Mouse (Mus musculus): Measurements from ENCODE around the gene Oxa1l. TPM values are rescaled to one million over a fixed set of nuclear protein-coding genes. Genes with fewer than 3 reads are reported as not detected.
A peak's percentile ranks its signal among the peaks of the same experiment; 100 is the strongest.

Oxa1l gene
- polyA plus RNA-seq, 1 experiment: 68.6 TPM

DNA sequence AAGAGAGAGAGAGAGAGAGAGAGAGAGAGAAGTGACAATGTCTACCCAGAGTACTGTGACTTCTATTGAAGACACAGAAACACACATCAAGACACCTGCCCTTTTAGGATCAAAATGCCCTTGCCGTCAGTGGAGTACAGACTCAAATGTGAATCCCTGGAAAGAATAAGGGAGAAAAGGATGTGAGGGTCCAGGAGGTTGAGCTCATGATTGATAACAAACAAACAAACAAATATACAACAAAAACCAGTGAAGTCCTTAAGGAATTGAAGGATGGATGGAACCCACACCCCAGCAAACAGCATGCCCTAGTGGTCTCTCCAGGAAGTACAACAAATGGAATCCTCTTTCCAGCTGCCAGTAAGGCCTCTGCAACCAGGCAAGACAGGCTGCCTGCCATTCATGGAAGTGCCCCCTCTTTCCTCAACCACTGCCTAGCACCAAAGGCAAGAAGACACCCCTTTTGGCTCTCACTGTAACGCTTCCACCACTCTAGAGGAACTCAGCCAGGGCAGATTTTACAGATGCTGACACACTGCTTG lies 52.1 kb downstream of the Oxa1l start:
- Histone ChIP-seq H3ac (ENCODE audit: control insufficient read depth, insufficient read length) (no peak overlapping the region), H3K4me3 (no peak overlapping the region), H3K4me2 (ENCODE audit: low read depth) (no peak overlapping the region), H3K27me3 (ENCODE audit: control insufficient read depth, insufficient read depth, insufficient read length) (no peaks in the 10 kb centered on the region), H3K79me2 (ENCODE audit: control insufficient read depth, insufficient read depth) (no peaks in the 10 kb centered on the region), H3K36me3 (ENCODE audit: control insufficient read depth, insufficient read depth) (no peaks in the 10 kb centered on the region)
- TF ChIP-seq MAX (IDR thresholded peaks at IDR 0.05; ENCODE audit: low read depth) (no peak), MYOG (IDR thresholded peaks at IDR 0.05; ENCODE audit: control insufficient read depth in 1 of 3, insufficient read depth in 1 of 3, insufficient read length in 2 of 3, low read depth in 2 of 3) (no peak), SRF (IDR thresholded peaks at IDR 0.05; ENCODE audit: control insufficient read depth, insufficient read length, low read depth) (no peak), CEBPB (IDR thresholded peaks at IDR 0.05; ENCODE audit: insufficient read depth, poor library complexity, severe bottlenecking) (no peak), E2F4 (IDR thresholded peaks at IDR 0.05; ENCODE audit: insufficient read depth) (no peak), REST (IDR thresholded peaks at IDR 0.05; ENCODE audit: insufficient read depth, insufficient read length) (no peak), MYOD1 (IDR thresholded peaks at IDR 0.05; ENCODE audit: control insufficient read depth in 1 of 3, insufficient read length in 2 of 3, low read depth in 2 of 3) (no peak), USF1 (IDR thresholded peaks at IDR 0.05; ENCODE audit: low read depth) (no peak), POLR2AphosphoS2 (IDR thresholded peaks at IDR 0.05; ENCODE audit: insufficient read length, low read depth) (no peak), TCF12 (IDR thresholded peaks at IDR 0.05; ENCODE audit: insufficient read depth, poor library complexity, severe bottlenecking) (no peak), POLR2A (IDR thresholded peaks at IDR 0.05; ENCODE audit: insufficient read length, low read depth) (no peak), TCF3 (IDR thresholded peaks at IDR 0.05; ENCODE audit: insufficient read length, low read depth) (no peak)

GRCm38 (mm10) chr14:54413877-54414700 lies 53.5 kb downstream of the Oxa1l start:
- H3ac ChIP-seq (ENCODE audit: control insufficient read depth, insufficient read length): no peak overlapping the region
- no peaks in the 10 kb centered on the region for H3K36me3 ChIP-seq (ENCODE audit: control insufficient read depth, insufficient read depth)
- peak overlapping the region; percentile 14 for H3K4me2 ChIP-seq (ENCODE audit: low read depth)
- peak in 1 of 3 experiments; percentile 13 for TF ChIP-seq MYOG (IDR thresholded peaks at IDR 0.05; ENCODE audit: control insufficient read depth in 1 of 3, insufficient read depth in 1 of 3, insufficient read length in 2 of 3, low read depth in 2 of 3)
- peak in 1 of 3 experiments; percentile 34 for TF ChIP-seq MYOD1 (IDR thresholded peaks at IDR 0.05; ENCODE audit: control insufficient read depth in 1 of 3, insufficient read length in 2 of 3, low read depth in 2 of 3)
- no peak for TF ChIP-seq MAX (IDR thresholded peaks at IDR 0.05; ENCODE audit: low read depth)
- no peaks in the 10 kb centered on the region for H3K27me3 ChIP-seq (ENCODE audit: control insufficient read depth, insufficient read depth, insufficient read length)
- no peaks in the 10 kb centered on the region for H3K79me2 ChIP-seq (ENCODE audit: control insufficient read depth, insufficient read depth)
- no peak overlapping the region for H3K4me3 ChIP-seq

GRCm38 (mm10) chr14:54415241-54416020 lies 54.8 kb downstream of the Oxa1l start:
- Histone ChIP-seq H3ac (ENCODE audit: control insufficient read depth, insufficient read length) (no peak overlapping the region), H3K4me2 (ENCODE audit: low read depth) (no peak overlapping the region)
- no peak for TF ChIP-seq TCF12 (IDR thresholded peaks at IDR 0.05; ENCODE audit: insufficient read depth, poor library complexity, severe bottlenecking)

DNA sequence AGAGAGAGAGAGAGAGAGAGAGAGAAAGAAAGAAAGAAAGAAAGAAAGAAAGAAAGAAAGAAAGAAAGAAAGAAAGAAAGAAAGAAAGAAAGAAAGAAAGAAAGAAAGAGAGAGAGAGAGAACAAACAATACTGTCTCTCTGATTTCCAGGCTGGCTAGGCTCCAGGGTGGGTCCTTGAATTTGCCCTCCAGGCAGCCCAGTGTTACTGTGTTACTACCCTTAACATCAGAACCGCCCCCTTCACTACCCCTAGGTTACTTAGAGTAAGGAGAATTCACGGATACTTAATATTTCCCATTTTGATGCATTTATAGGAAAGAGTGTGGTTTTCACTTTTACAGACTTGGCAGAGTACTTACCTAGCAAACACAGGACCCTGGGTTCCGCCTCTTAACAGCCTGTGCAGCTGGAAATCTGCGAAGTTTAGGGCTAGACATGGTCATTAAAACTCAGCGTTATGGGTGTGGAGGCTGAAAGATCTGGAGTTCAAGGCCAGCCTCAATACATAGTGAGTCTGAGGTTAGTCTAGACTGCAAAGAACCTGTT lies 55.7 kb downstream of the Oxa1l start:
- no peak for TF ChIP-seq USF1 (IDR thresholded peaks at IDR 0.05; ENCODE audit: low read depth)
- TF ChIP-seq E2F4 (IDR thresholded peaks at IDR 0.05; ENCODE audit: insufficient read depth): no peak
- TF ChIP-seq REST (IDR thresholded peaks at IDR 0.05; ENCODE audit: insufficient read depth, insufficient read length): no peak
- TF ChIP-seq MAX (IDR thresholded peaks at IDR 0.05; ENCODE audit: low read depth): no peak
- no peak for TF ChIP-seq TCF3 (IDR thresholded peaks at IDR 0.05; ENCODE audit: insufficient read length, low read depth)
- TF ChIP-seq POLR2A (IDR thresholded peaks at IDR 0.05; ENCODE audit: insufficient read length, low read depth): no peak
- no peak for TF ChIP-seq POLR2AphosphoS2 (IDR thresholded peaks at IDR 0.05; ENCODE audit: insufficient read length, low read depth)
- no peak for TF ChIP-seq CEBPB (IDR thresholded peaks at IDR 0.05; ENCODE audit: insufficient read depth, poor library complexity, severe bottlenecking)
- TF ChIP-seq MYOG (IDR thresholded peaks at IDR 0.05; ENCODE audit: control insufficient read depth in 1 of 3, insufficient read depth in 1 of 3, insufficient read length in 2 of 3, low read depth in 2 of 3): no peak
- no peak for TF ChIP-seq SRF (IDR thresholded peaks at IDR 0.05; ENCODE audit: control insufficient read depth, insufficient read length, low read depth)
- no peak for TF ChIP-seq MYOD1 (IDR thresholded peaks at IDR 0.05; ENCODE audit: control insufficient read depth in 1 of 3, insufficient read length in 2 of 3, low read depth in 2 of 3)
- no peak for TF ChIP-seq TCF12 (IDR thresholded peaks at IDR 0.05; ENCODE audit: insufficient read depth, poor library complexity, severe bottlenecking)

More at GRCm38 (mm10) chr14:54415241-54416020, 54.8 kb downstream of the Oxa1l start:
- Histone ChIP-seq H3K79me2 (ENCODE audit: control insufficient read depth, insufficient read depth) (no peaks in the 10 kb centered on the region), H3K4me3 (no peak overlapping the region), H3K36me3 (ENCODE audit: control insufficient read depth, insufficient read depth) (no peaks in the 10 kb centered on the region), H3K27me3 (ENCODE audit: control insufficient read depth, insufficient read depth, insufficient read length) (no peaks in the 10 kb centered on the region)

More for the DNA sequence above, 55.7 kb downstream of the Oxa1l start:
- Histone ChIP-seq H3K4me2 (ENCODE audit: low read depth) (no peak overlapping the region), H3K36me3 (ENCODE audit: control insufficient read depth, insufficient read depth) (no peaks in the 10 kb centered on the region), H3K4me3 (no peak overlapping the region), H3K27me3 (ENCODE audit: control insufficient read depth, insufficient read depth, insufficient read length) (no peaks in the 10 kb centered on the region), H3K79me2 (ENCODE audit: control insufficient read depth, insufficient read depth) (no peaks in the 10 kb centered on the region), H3ac (ENCODE audit: control insufficient read depth, insufficient read length) (no peak overlapping the region)
